Mouse (Mus musculus): ENCODE results near the gene Ap2s1. TPM values are rescaled to one million over a fixed set of nuclear protein-coding genes. Genes with fewer than 3 reads are reported as not detected.
A peak's percentile ranks its signal among the peaks of the same experiment; 100 is the strongest.
"Not testable (repeated sequence)": the region's sequence is repeated elsewhere in the genome, so short reads cannot be mapped to it uniquely, and the experiment has no call there.

Gene Ap2s1
- polyA plus RNA-seq, 1 experiment from 2014 or later: 381 TPM

- ATAC-seq (ENCODE audit: low FRiP score): peak; percentile 36; the same call in 1 of the 2 replicates
- H3K4me3 ChIP-seq: peak overlapping the region; percentile 17; the same call in 1 of the 2 replicates
- no peaks in the 10 kb centered on the region for H3K9me3 ChIP-seq
- 0 out of 2 replicates have a peak overlapping the region, but pooled peaks have one; percentile 1 for H3K9ac ChIP-seq
- WGBS: 28% methylated on average over 14 of the region's 14 CpGs
- H3K4me1 ChIP-seq (replicated peaks): peaks cover 12% of the 10 kb centered on the region
- H3K27me3 ChIP-seq: no peaks in the 10 kb centered on the region
- H3K27ac ChIP-seq: no peak overlapping the region; the same call in 1 of the 2 replicates
- no peaks in the 10 kb centered on the region for H3K36me3 ChIP-seq
- peak overlapping the region; percentile 39 for H3K4me2 ChIP-seq
Measured at GRCm38 (mm10) chr7:16728596-16729348, 9.4 kb upstream of the Ap2s1 start.

- Histone ChIP-seq H3K4me2 (peak overlapping the region; percentile 27), H3K4me1 (replicated peaks) (peaks cover 12% of the 10 kb centered on the region), H3K9ac (peak overlapping the region; percentile 29; the same call in 1 of the 2 replicates)
- not testable (repeated sequence) for H3K27ac ChIP-seq, H3K27me3 ChIP-seq, H3K4me3 ChIP-seq, H3K9me3 ChIP-seq, H3K36me3 ChIP-seq
- ATAC-seq (ENCODE audit: low FRiP score): peak; percentile 30; the same call in 1 of the 2 replicates
- WGBS: 10% methylated on average over 7 of the region's 7 CpGs
Measured at GRCm38 (mm10) chr7:16729563-16729962, 8.6 kb upstream of the Ap2s1 start.

GRCm38 (mm10) chr7:16730791-16731190, 7.4 kb upstream of the Ap2s1 start:
- Histone ChIP-seq H3K27me3 (no peaks in the 10 kb centered on the region), H3K9me3 (no peaks in the 10 kb centered on the region), H3K4me3 (no peak overlapping the region), H3K9ac (no peak overlapping the region), H3K4me1 (replicated peaks) (peaks cover 12% of the 10 kb centered on the region), H3K27ac (no peak overlapping the region), H3K36me3 (no peaks in the 10 kb centered on the region), H3K4me2 (no peak overlapping the region)
- 86% methylated on average over 5 of the region's 6 CpGs for WGBS
- ATAC-seq (ENCODE audit: low FRiP score): no peak

- Histone ChIP-seq H3K9ac (no peak overlapping the region), H3K4me1 (replicated peaks) (peaks cover 12% of the 10 kb centered on the region), H3K36me3 (no peaks in the 10 kb centered on the region), H3K27ac (no peak overlapping the region), H3K4me3 (no peak overlapping the region), H3K4me2 (no peak overlapping the region), H3K9me3 (no peaks in the 10 kb centered on the region), H3K27me3 (no peaks in the 10 kb centered on the region)
- no peak for ATAC-seq (ENCODE audit: low FRiP score)
- 55% methylated on average over 7 of the region's 7 CpGs for whole genome bisulfite sequencing
Measured at GRCm38 (mm10) chr7:16731893-16732422, 6.3 kb upstream of the Ap2s1 start.

- Histone ChIP-seq H3K4me1 (replicated peaks) (peaks cover 19% of the 10 kb centered on the region), H3K27ac (no peak overlapping the region), H3K4me3 (peak overlapping the region; percentile 85), H3K27me3 (no peaks in the 10 kb centered on the region), H3K9me3 (no peaks in the 10 kb centered on the region), H3K36me3 (peaks cover 11% of the 10 kb centered on the region), H3K4me2 (peak overlapping the region; percentile 47), H3K9ac (peak overlapping the region; percentile 16)
- WGBS: 40% methylated on average over 10 of the region's 10 CpGs
- peak; percentile 60 for ATAC-seq (ENCODE audit: low FRiP score)
Measured at GRCm38 (mm10) chr7:16737606-16738072, 571 bp upstream of the Ap2s1 start.

- Histone ChIP-seq H3K27ac (no peak overlapping the region), H3K9ac (peak overlapping the region; percentile 94), H3K4me3 (peak overlapping the region; percentile 85), H3K27me3 (no peaks in the 10 kb centered on the region), H3K4me2 (peak overlapping the region; percentile 91), H3K36me3 (peaks cover 26% of the 10 kb centered on the region), H3K9me3 (no peaks in the 10 kb centered on the region), H3K4me1 (replicated peaks) (peaks cover 19% of the 10 kb centered on the region)
- ATAC-seq (ENCODE audit: low FRiP score): 0 out of 2 replicates have a peak, but pooled peaks have one; percentile 2
- WGBS: 53% methylated on average over 10 of the region's 10 CpGs
Measured at GRCm38 (mm10) chr7:16739056-16739604, 920 bp downstream of the Ap2s1 start.

- peaks cover 80% of the 10 kb centered on the region for H3K36me3 ChIP-seq
Measured at GRCm38 (mm10) chr7:16745373-16745772, 7.2 kb downstream of the Ap2s1 start.

GRCm38 (mm10) chr7:16746093-16746492, 7.9 kb downstream of the Ap2s1 start:
- Histone ChIP-seq H3K27me3 (no peaks in the 10 kb centered on the region), H3K4me1 (replicated peaks) (no peaks in the 10 kb centered on the region), H3K4me2 (no peak overlapping the region), H3K9ac (no peak overlapping the region), H3K27ac (no peak overlapping the region), H3K9me3 (no peaks in the 10 kb centered on the region), H3K4me3 (no peak overlapping the region), H3K36me3 (peaks cover 80% of the 10 kb centered on the region)
- peak; percentile 47; the same call in 1 of the 2 replicates for ATAC-seq (ENCODE audit: low FRiP score)
- 49% methylated on average over 3 of the region's 3 CpGs for WGBS

More at GRCm38 (mm10) chr7:16745373-16745772, 7.2 kb downstream of the Ap2s1 start:
- no peaks in the 10 kb centered on the region for H3K27me3 ChIP-seq
- H3K4me1 ChIP-seq (replicated peaks): no peaks in the 10 kb centered on the region
- H3K27ac ChIP-seq: no peak overlapping the region
- no peak overlapping the region for H3K9ac ChIP-seq
- no peak for ATAC-seq (ENCODE audit: low FRiP score)
- no peaks in the 10 kb centered on the region for H3K9me3 ChIP-seq
- 93% methylated on average over 4 of the region's 4 CpGs for WGBS
- no peak overlapping the region for H3K4me3 ChIP-seq
- H3K4me2 ChIP-seq: no peak overlapping the region

- Histone ChIP-seq H3K9me3 (no peaks in the 10 kb centered on the region), H3K27ac (no peak overlapping the region), H3K4me1 (replicated peaks) (no peaks in the 10 kb centered on the region), H3K4me2 (no peak overlapping the region), H3K27me3 (no peaks in the 10 kb centered on the region), H3K4me3 (no peak overlapping the region), H3K36me3 (peaks cover 68% of the 10 kb centered on the region), H3K9ac (no peak overlapping the region)
- 94% methylated on average over 6 of the region's 6 CpGs for WGBS
- ATAC-seq (ENCODE audit: low FRiP score): no peak
Measured at GRCm38 (mm10) chr7:16747656-16748055, 9.4 kb downstream of the Ap2s1 start.

GRCm38 (mm10) chr7:16752016-16752415, 13.8 kb downstream of the Ap2s1 start:
- H3K4me2 ChIP-seq: no peak overlapping the region
- no peak overlapping the region for H3K27ac ChIP-seq
- peaks cover 31% of the 10 kb centered on the region for H3K36me3 ChIP-seq
- no peaks in the 10 kb centered on the region for H3K27me3 ChIP-seq
- ATAC-seq (ENCODE audit: low FRiP score): no peak
- no peak overlapping the region for H3K4me3 ChIP-seq
- no peaks in the 10 kb centered on the region for H3K9me3 ChIP-seq
- 90% methylated on average over 12 of the region's 12 CpGs for WGBS
- no peak overlapping the region for H3K9ac ChIP-seq
- H3K4me1 ChIP-seq (replicated peaks): no peaks in the 10 kb centered on the region

- Histone ChIP-seq H3K9me3 (no peaks in the 10 kb centered on the region), H3K4me1 (replicated peaks) (no peaks in the 10 kb centered on the region), H3K27me3 (no peaks in the 10 kb centered on the region), H3K27ac (no peak overlapping the region), H3K4me2 (no peak overlapping the region), H3K9ac (no peak overlapping the region), H3K36me3 (no peaks in the 10 kb centered on the region), H3K4me3 (no peak overlapping the region)
- ATAC-seq (ENCODE audit: low FRiP score): no peak
- 72% methylated on average over 17 of the region's 17 CpGs for WGBS
Measured at GRCm38 (mm10) chr7:16755362-16756017, 17.3 kb downstream of the Ap2s1 start.
